Mouse (Mus musculus): ENCODE data around the gene Khk. TPM values are rescaled to one million over a fixed set of nuclear protein-coding genes. Genes with fewer than 3 reads are reported as not detected.

Gene Khk
- polyA plus RNA-seq, 1 experiment from 2014 or later: 9.2 TPM

GRCm38 (mm10) chr5:30966189-30966588 is 45.0 kb downstream of the Khk start:
- Histone ChIP-seq H3K27ac (replicated peaks; ENCODE audit: low read depth, low read length) (no peak overlapping the region), H3K9ac (replicated peaks; ENCODE audit: low read length) (no peak overlapping the region), H3K4me2 (ENCODE audit: low read depth, low read length) (no peak overlapping the region), H3K36me3 (replicated peaks; ENCODE audit: control insufficient read depth, insufficient read depth, low read depth, low read length) (no peaks in the 10 kb centered on the region), H3K4me1 (ENCODE audit: control insufficient read depth, insufficient read depth, low read length) (no peaks in the 10 kb centered on the region), H3K4me3 (ENCODE audit: low read depth, low read length) (no peak overlapping the region), H3K9me3 (replicated peaks; ENCODE audit: control insufficient read depth, low read length) (no peaks in the 10 kb centered on the region), H3K27me3 (ENCODE audit: control insufficient read depth, insufficient read depth, low read length) (no peaks in the 10 kb centered on the region)
- WGBS: 89% methylated on average over 4 of the region's 4 CpGs
- ATAC-seq (replicated peaks; ENCODE audit: insufficient number of reproducible peaks, low FRiP score, low TSS enrichment, low read depth): no peak
- no peak for DNase-seq (ENCODE audit: low spot score)

GRCm38 (mm10) chr5:30968416-30968815 is 47.2 kb downstream of the Khk start, which contains the start of gene Tcf23:
Gene Tcf23 (plus strand): TSS chr5:30968662.
- Histone ChIP-seq H3K36me3 (replicated peaks; ENCODE audit: control insufficient read depth, insufficient read depth, low read depth, low read length) (no peaks in the 10 kb centered on the region), H3K27ac (replicated peaks; ENCODE audit: low read depth, low read length) (no peak within 1 kb of the TSS), H3K4me1 (ENCODE audit: control insufficient read depth, insufficient read depth, low read length) (no peaks in the 10 kb centered on the region), H3K4me3 (ENCODE audit: low read depth, low read length) (no peak within 1 kb of the TSS), H3K9me3 (replicated peaks; ENCODE audit: control insufficient read depth, low read length) (no peaks in the 10 kb centered on the region), H3K4me2 (ENCODE audit: low read depth, low read length) (no peak within 1 kb of the TSS), H3K27me3 (ENCODE audit: control insufficient read depth, insufficient read depth, low read length) (no peaks in the 10 kb centered on the region), H3K9ac (replicated peaks; ENCODE audit: low read length) (no peak within 1 kb of the TSS)
- ATAC-seq (replicated peaks; ENCODE audit: insufficient number of reproducible peaks, low FRiP score, low TSS enrichment, low read depth): no peak
- 75% methylated on average over 8 of the region's 8 CpGs for WGBS
- DNase-seq (ENCODE audit: low spot score): no peak

GRCm38 (mm10) chr5:30969440-30969839 is 48.2 kb downstream of the Khk start:
- Histone ChIP-seq H3K4me3 (ENCODE audit: low read depth, low read length) (no peak overlapping the region), H3K9ac (replicated peaks; ENCODE audit: low read length) (no peak overlapping the region)
- no peak for ATAC-seq (replicated peaks; ENCODE audit: insufficient number of reproducible peaks, low FRiP score, low TSS enrichment, low read depth)

GRCm38 (mm10) chr5:30974870-30975656 is 53.8 kb downstream of the Khk start:
- no peak overlapping the region for H3K9ac ChIP-seq (replicated peaks; ENCODE audit: low read length)
- H3K4me2 ChIP-seq (ENCODE audit: low read depth, low read length): no peak overlapping the region
- 74% methylated on average over 9 of the region's 9 CpGs for WGBS
- no peaks in the 10 kb centered on the region for H3K4me1 ChIP-seq (ENCODE audit: control insufficient read depth, insufficient read depth, low read length)
- H3K9me3 ChIP-seq (replicated peaks; ENCODE audit: control insufficient read depth, low read length): no peaks in the 10 kb centered on the region
- ATAC-seq (replicated peaks; ENCODE audit: insufficient number of reproducible peaks, low FRiP score, low TSS enrichment, low read depth): no peak
- H3K27me3 ChIP-seq (ENCODE audit: control insufficient read depth, insufficient read depth, low read length): no peaks in the 10 kb centered on the region
- no peak for DNase-seq (ENCODE audit: low spot score)
- H3K36me3 ChIP-seq (replicated peaks; ENCODE audit: control insufficient read depth, insufficient read depth, low read depth, low read length): no peaks in the 10 kb centered on the region
- H3K4me3 ChIP-seq (ENCODE audit: low read depth, low read length): no peak overlapping the region
- no peak overlapping the region for H3K27ac ChIP-seq (replicated peaks; ENCODE audit: low read depth, low read length)

More at GRCm38 (mm10) chr5:30969440-30969839, 48.2 kb downstream of the Khk start:
- WGBS: 76% methylated on average over 2 of the region's 2 CpGs
- H3K4me2 ChIP-seq (ENCODE audit: low read depth, low read length): no peak overlapping the region
- H3K4me1 ChIP-seq (ENCODE audit: control insufficient read depth, insufficient read depth, low read length): no peaks in the 10 kb centered on the region
- H3K27ac ChIP-seq (replicated peaks; ENCODE audit: low read depth, low read length): no peak overlapping the region
- H3K36me3 ChIP-seq (replicated peaks; ENCODE audit: control insufficient read depth, insufficient read depth, low read depth, low read length): no peaks in the 10 kb centered on the region
- no peaks in the 10 kb centered on the region for H3K27me3 ChIP-seq (ENCODE audit: control insufficient read depth, insufficient read depth, low read length)
- H3K9me3 ChIP-seq (replicated peaks; ENCODE audit: control insufficient read depth, low read length): no peaks in the 10 kb centered on the region
- DNase-seq (ENCODE audit: low spot score): no peak

Other genes with a start within 250 kb of the Khk start
- gene Dpysl5, start 209.9 kb upstream of the Khk start, polyA plus RNA-seq (2014; fragmentation: Nextera tagmentation; extraction: Ambion mirVana): 17.6 and 22.2 TPM in 2 replicates
- gene Mapre3, start 106.8 kb upstream of the Khk start, polyA plus RNA-seq (2014; fragmentation: Nextera tagmentation; extraction: Ambion mirVana): 15.4 and 18.1 TPM in 2 replicates
- 37.5 and 42.3 TPM in 2 replicates for gene Tmem214, start 53.4 kb upstream of the Khk start, polyA plus RNA-seq (2014; fragmentation: Nextera tagmentation; extraction: Ambion mirVana)
- gene Agbl5, start 32.7 kb upstream of the Khk start, polyA plus RNA-seq (2014; fragmentation: Nextera tagmentation; extraction: Ambion mirVana): 31.5 and 33.0 TPM in 2 replicates
- 347 and 379 TPM in 2 replicates for gene Ost4, start 13.6 kb upstream of the Khk start, polyA plus RNA-seq (2014; fragmentation: Nextera tagmentation; extraction: Ambion mirVana)
- gene Emilin1, start 8.0 kb upstream of the Khk start, polyA plus RNA-seq (2014; fragmentation: Nextera tagmentation; extraction: Ambion mirVana): 79.7 and 95.4 TPM in 2 replicates
- gene Cgref1, start 24.2 kb downstream of the Khk start, polyA plus RNA-seq (2014; fragmentation: Nextera tagmentation; extraction: Ambion mirVana): 3.7 and 4.4 TPM in 2 replicates
- gene Preb, start 38.9 kb downstream of the Khk start, polyA plus RNA-seq (2014; fragmentation: Nextera tagmentation; extraction: Ambion mirVana): 88.2 and 95.1 TPM in 2 replicates
- gene Tcf23, start 47.2 kb downstream of the Khk start, polyA plus RNA-seq (2014; fragmentation: Nextera tagmentation; extraction: Ambion mirVana): not detected in 2 replicates
- 88.2 and 105 TPM in 2 replicates for gene Atraid, start 126.9 kb downstream of the Khk start, polyA plus RNA-seq (2014; fragmentation: Nextera tagmentation; extraction: Ambion mirVana)
- gene Slc5a6, start 127.5 kb downstream of the Khk start, polyA plus RNA-seq (2014; fragmentation: Nextera tagmentation; extraction: Ambion mirVana): 6.6 and 6.7 TPM in 2 replicates
- 21.3 and 23.5 TPM in 2 replicates for gene Cad, start 133.3 kb downstream of the Khk start, polyA plus RNA-seq (2014; fragmentation: Nextera tagmentation; extraction: Ambion mirVana)
- gene Dnajc5g, start 184.9 kb downstream of the Khk start, polyA plus RNA-seq (2014; fragmentation: Nextera tagmentation; extraction: Ambion mirVana): not detected in 2 replicates
- 0.46 and 0.59 TPM in 2 replicates for gene Slc30a3, start 186.8 kb downstream of the Khk start, polyA plus RNA-seq (2014; fragmentation: Nextera tagmentation; extraction: Ambion mirVana)
- gene Trim54, start 195.3 kb downstream of the Khk start, polyA plus RNA-seq (2014; fragmentation: Nextera tagmentation; extraction: Ambion mirVana): not detected in 2 replicates
- not detected in 2 replicates for gene Ucn, start 217.4 kb downstream of the Khk start, polyA plus RNA-seq (2014; fragmentation: Nextera tagmentation; extraction: Ambion mirVana)
- 50.5 and 50.8 TPM in 2 replicates for gene Mpv17, start 232.8 kb downstream of the Khk start, polyA plus RNA-seq (2014; fragmentation: Nextera tagmentation; extraction: Ambion mirVana)

Data from embryonic facial prominence, embryonic 11.5 days (tissue).